Mouse (Mus musculus): ENCODE results near the gene Elp5. TPM values are rescaled to one million over a fixed set of nuclear protein-coding genes. Genes with fewer than 3 reads are reported as not detected.
A peak's percentile ranks its signal among the peaks of the same experiment; 100 is the strongest.

Gene Elp5
- polyA plus RNA-seq, 1 experiment from 2014 or later, result 166 TPM

GRCm38 (mm10) chr11:69984431-69984830 lies 2.1 kb upstream of the Elp5 start:
- ATAC-seq, result no peak

GRCm38 (mm10) chr11:69983377-69983776 lies 1.1 kb upstream of the Elp5 start:
- Histone ChIP-seq H3K4me1 (replicated peaks; ENCODE audit: control insufficient read depth, insufficient read depth, low read length) (peaks cover 30% of the 10 kb centered on the region), H3K9ac (replicated peaks; ENCODE audit: low read depth, low read length) (no peak overlapping the region), H3K36me3 (ENCODE audit: control insufficient read depth, insufficient read depth) (peaks cover 22% of the 10 kb centered on the region), H3K4me2 (ENCODE audit: low read length) (no peak overlapping the region; the same call in 1 of the 2 replicates), H3K27ac (ENCODE audit: low read length) (no peak overlapping the region), H3K27me3 (replicated peaks; ENCODE audit: control insufficient read depth, insufficient read depth, low read length) (no peaks in the 10 kb centered on the region), H3K9me3 (ENCODE audit: control insufficient read depth, low read length) (no peaks in the 10 kb centered on the region), H3K4me3 (replicated peaks; ENCODE audit: low read length) (no peak overlapping the region; the same call in 1 of the 2 replicates)
- no peak for ATAC-seq
- WGBS, result 91% methylated on average over 4 of the region's 4 CpGs

More at GRCm38 (mm10) chr11:69984431-69984830, 2.1 kb upstream of the Elp5 start:
- no peaks in the 10 kb centered on the region for H3K27me3 ChIP-seq (replicated peaks; ENCODE audit: control insufficient read depth, insufficient read depth, low read length)
- H3K4me3 ChIP-seq (replicated peaks; ENCODE audit: low read length), result no peak overlapping the region
- no peak overlapping the region for H3K9ac ChIP-seq (replicated peaks; ENCODE audit: low read depth, low read length)
- H3K4me2 ChIP-seq (ENCODE audit: low read length), result no peak overlapping the region
- H3K4me1 ChIP-seq (replicated peaks; ENCODE audit: control insufficient read depth, insufficient read depth, low read length), result peaks cover 25% of the 10 kb centered on the region
- H3K36me3 ChIP-seq (ENCODE audit: control insufficient read depth, insufficient read depth), result peaks cover 29% of the 10 kb centered on the region
- 91% methylated on average over 8 of the region's 8 CpGs for WGBS
- no peak overlapping the region for H3K27ac ChIP-seq (ENCODE audit: low read length)
- no peaks in the 10 kb centered on the region for H3K9me3 ChIP-seq (ENCODE audit: control insufficient read depth, low read length)

GRCm38 (mm10) chr11:69982877-69983276 lies 560 bp upstream of the Elp5 start:
- H3K27ac ChIP-seq (ENCODE audit: low read length), result no peak overlapping the region
- H3K4me3 ChIP-seq (replicated peaks; ENCODE audit: low read length), result peak overlapping the region; percentile 11
- H3K9ac ChIP-seq (replicated peaks; ENCODE audit: low read depth, low read length), result 0 out of 2 replicates have a peak overlapping the region, but pooled peaks have one; percentile 26
- WGBS, result 24% methylated on average over 5 of the region's 5 CpGs
- no peaks in the 10 kb centered on the region for H3K9me3 ChIP-seq (ENCODE audit: control insufficient read depth, low read length)
- ATAC-seq, result no peak
- no peaks in the 10 kb centered on the region for H3K27me3 ChIP-seq (replicated peaks; ENCODE audit: control insufficient read depth, insufficient read depth, low read length)
- peaks cover 30% of the 10 kb centered on the region for H3K4me1 ChIP-seq (replicated peaks; ENCODE audit: control insufficient read depth, insufficient read depth, low read length)
- peaks cover 22% of the 10 kb centered on the region for H3K36me3 ChIP-seq (ENCODE audit: control insufficient read depth, insufficient read depth)
- peak overlapping the region; percentile 65 for H3K4me2 ChIP-seq (ENCODE audit: low read length)

GRCm38 (mm10) chr11:69981141-69981762 lies 1.1 kb downstream of the Elp5 start, which contains the start of gene Ctdnep1:
TSS of gene Ctdnep1 (plus strand) at chr11:69981156.
- Histone ChIP-seq H3K36me3 (ENCODE audit: control insufficient read depth, insufficient read depth) (peaks cover 17% of the 10 kb centered on the region), H3K4me1 (replicated peaks; ENCODE audit: control insufficient read depth, insufficient read depth, low read length) (peaks cover 30% of the 10 kb centered on the region), H3K4me3 (replicated peaks; ENCODE audit: low read length) (peak within 1 kb of the TSS; percentile 73), H3K9ac (replicated peaks; ENCODE audit: low read depth, low read length) (peak within 1 kb of the TSS; percentile 80), H3K9me3 (ENCODE audit: control insufficient read depth, low read length) (no peaks in the 10 kb centered on the region), H3K4me2 (ENCODE audit: low read length) (peak within 1 kb of the TSS; percentile 77), H3K27ac (ENCODE audit: low read length) (peak within 1 kb of the TSS; percentile 98), H3K27me3 (replicated peaks; ENCODE audit: control insufficient read depth, insufficient read depth, low read length) (no peaks in the 10 kb centered on the region)
- under 1% methylated on average over 43 of the region's 43 CpGs for WGBS
- no peak; the same call in 1 of the 2 replicates for ATAC-seq

GRCm38 (mm10) chr11:69980196-69981140 lies 1.8 kb downstream of the Elp5 start:
- Histone ChIP-seq H3K36me3 (ENCODE audit: control insufficient read depth, insufficient read depth) (peaks cover 14% of the 10 kb centered on the region), H3K4me1 (replicated peaks; ENCODE audit: control insufficient read depth, insufficient read depth, low read length) (peaks cover 30% of the 10 kb centered on the region), H3K9ac (replicated peaks; ENCODE audit: low read depth, low read length) (peak overlapping the region; percentile 80), H3K27ac (ENCODE audit: low read length) (peak overlapping the region; percentile 98), H3K4me3 (replicated peaks; ENCODE audit: low read length) (peak overlapping the region; percentile 73), H3K4me2 (ENCODE audit: low read length) (peak overlapping the region; percentile 77), H3K9me3 (ENCODE audit: control insufficient read depth, low read length) (no peaks in the 10 kb centered on the region), H3K27me3 (replicated peaks; ENCODE audit: control insufficient read depth, insufficient read depth, low read length) (no peaks in the 10 kb centered on the region)
- under 1% methylated on average over 39 of the region's 60 CpGs for WGBS
- ATAC-seq, result peak; percentile 93

GRCm38 (mm10) chr11:69979827-69980195 lies 2.5 kb downstream of the Elp5 start:
- Histone ChIP-seq H3K4me1 (replicated peaks; ENCODE audit: control insufficient read depth, insufficient read depth, low read length) (peaks cover 30% of the 10 kb centered on the region), H3K9me3 (ENCODE audit: control insufficient read depth, low read length) (no peaks in the 10 kb centered on the region), H3K27ac (ENCODE audit: low read length) (peak overlapping the region; percentile 98), H3K9ac (replicated peaks; ENCODE audit: low read depth, low read length) (peak overlapping the region; percentile 74), H3K36me3 (ENCODE audit: control insufficient read depth, insufficient read depth) (peaks cover 9% of the 10 kb centered on the region), H3K27me3 (replicated peaks; ENCODE audit: control insufficient read depth, insufficient read depth, low read length) (no peaks in the 10 kb centered on the region), H3K4me3 (replicated peaks; ENCODE audit: low read length) (peak overlapping the region; percentile 73), H3K4me2 (ENCODE audit: low read length) (peak overlapping the region; percentile 77)
- no peak for ATAC-seq
- 3% methylated on average over 16 of the region's 16 CpGs for WGBS

- ATAC-seq, result no peak
- Histone ChIP-seq H3K4me2 (ENCODE audit: low read length) (no peak overlapping the region), H3K4me3 (replicated peaks; ENCODE audit: low read length) (no peak overlapping the region), H3K9me3 (ENCODE audit: control insufficient read depth, low read length) (no peaks in the 10 kb centered on the region), H3K9ac (replicated peaks; ENCODE audit: low read depth, low read length) (no peak overlapping the region), H3K27me3 (replicated peaks; ENCODE audit: control insufficient read depth, insufficient read depth, low read length) (no peaks in the 10 kb centered on the region), H3K4me1 (replicated peaks; ENCODE audit: control insufficient read depth, insufficient read depth, low read length) (peaks cover 8% of the 10 kb centered on the region), H3K36me3 (ENCODE audit: control insufficient read depth, insufficient read depth) (peaks cover 25% of the 10 kb centered on the region), H3K27ac (ENCODE audit: low read length) (no peak overlapping the region)
- WGBS, result 87% methylated on average over 4 of the region's 4 CpGs
Measured at GRCm38 (mm10) chr11:69976271-69976670, 6.0 kb downstream of the Elp5 start.

- Histone ChIP-seq H3K4me1 (replicated peaks; ENCODE audit: control insufficient read depth, insufficient read depth, low read length) (peaks cover 8% of the 10 kb centered on the region), H3K27ac (ENCODE audit: low read length) (no peak overlapping the region), H3K4me3 (replicated peaks; ENCODE audit: low read length) (no peak overlapping the region), H3K4me2 (ENCODE audit: low read length) (no peak overlapping the region), H3K9ac (replicated peaks; ENCODE audit: low read depth, low read length) (no peak overlapping the region), H3K36me3 (ENCODE audit: control insufficient read depth, insufficient read depth) (peaks cover 32% of the 10 kb centered on the region), H3K9me3 (ENCODE audit: control insufficient read depth, low read length) (no peaks in the 10 kb centered on the region), H3K27me3 (replicated peaks; ENCODE audit: control insufficient read depth, insufficient read depth, low read length) (no peaks in the 10 kb centered on the region)
- no peak for ATAC-seq
- 96% methylated on average over 2 of the region's 2 CpGs for WGBS
Measured at GRCm38 (mm10) chr11:69974907-69975306, 7.4 kb downstream of the Elp5 start.

- Histone ChIP-seq H3K36me3 (ENCODE audit: control insufficient read depth, insufficient read depth) (peaks cover 45% of the 10 kb centered on the region), H3K9me3 (ENCODE audit: control insufficient read depth, low read length) (no peaks in the 10 kb centered on the region), H3K9ac (replicated peaks; ENCODE audit: low read depth, low read length) (no peak overlapping the region), H3K27ac (ENCODE audit: low read length) (no peak overlapping the region), H3K27me3 (replicated peaks; ENCODE audit: control insufficient read depth, insufficient read depth, low read length) (peaks cover 23% of the 10 kb centered on the region), H3K4me3 (replicated peaks; ENCODE audit: low read length) (no peak overlapping the region), H3K4me2 (ENCODE audit: low read length) (no peak overlapping the region), H3K4me1 (replicated peaks; ENCODE audit: control insufficient read depth, insufficient read depth, low read length) (peaks cover 6% of the 10 kb centered on the region)
- 83% methylated on average over 3 of the region's 3 CpGs for WGBS
- no peak for ATAC-seq
Measured at GRCm38 (mm10) chr11:69970775-69971174, 11.5 kb downstream of the Elp5 start.

Measured in forebrain, embryonic 16.5 days (tissue).